Mouse (Mus musculus) spleen, postnatal 4 days (tissue): ENCODE results near the gene Olfr800.

ENCODE experiments used
- DNase-seq, 2 experiments: peaks; one replicate each; pipeline ENCODE4 v3.0.0; 2022; ENCODE audit warnings: low spot score in 2 of 2

Gene Olfr800

DNA sequence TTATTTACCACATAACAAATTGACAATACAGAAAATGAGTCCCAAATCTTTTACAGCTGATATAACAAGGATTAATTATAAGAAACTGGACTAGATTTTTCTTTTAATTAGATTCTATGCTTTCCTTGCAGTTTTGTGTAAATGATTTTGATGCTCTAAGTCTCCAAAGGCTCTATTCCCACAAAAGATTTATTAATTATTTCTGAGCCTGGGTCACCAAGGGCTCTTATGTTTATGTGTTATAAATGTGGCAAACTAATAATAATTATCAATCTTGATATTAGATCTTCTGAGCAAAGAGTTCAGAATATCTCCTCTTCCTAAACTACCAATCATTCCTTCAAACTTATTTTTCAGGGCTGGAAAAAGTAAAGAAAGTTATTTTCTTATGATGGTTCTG, at the start of gene Olfr800:
Gene Olfr800 (plus strand): TSS at position 301 of the 400 bp plus-strand sequence.
- no peak for DNase-seq

DNA sequence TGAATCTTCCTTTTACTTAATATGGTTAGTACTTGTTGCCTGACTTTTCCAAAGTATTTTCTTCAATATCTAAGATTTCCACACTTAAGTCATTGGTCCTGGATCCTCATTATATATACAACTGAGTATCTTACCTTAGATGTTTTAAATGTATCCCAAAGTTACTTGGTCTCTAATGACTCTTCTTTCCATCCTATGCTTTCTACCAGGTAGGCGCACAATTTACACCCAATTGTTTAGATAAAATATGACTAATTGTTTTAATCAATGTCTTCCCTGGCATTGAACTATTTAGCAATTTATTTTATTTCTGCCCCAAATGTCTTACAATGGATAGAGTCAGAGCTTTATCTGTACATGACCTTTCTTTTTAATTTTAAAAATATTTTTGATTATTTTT, 45.0 kb upstream of the Olfr800 start, which contains the start of gene Olfr796:
Gene Olfr796 (minus strand): TSS at position 101 of the 400 bp plus-strand sequence.
- no peak for DNase-seq

DNA sequence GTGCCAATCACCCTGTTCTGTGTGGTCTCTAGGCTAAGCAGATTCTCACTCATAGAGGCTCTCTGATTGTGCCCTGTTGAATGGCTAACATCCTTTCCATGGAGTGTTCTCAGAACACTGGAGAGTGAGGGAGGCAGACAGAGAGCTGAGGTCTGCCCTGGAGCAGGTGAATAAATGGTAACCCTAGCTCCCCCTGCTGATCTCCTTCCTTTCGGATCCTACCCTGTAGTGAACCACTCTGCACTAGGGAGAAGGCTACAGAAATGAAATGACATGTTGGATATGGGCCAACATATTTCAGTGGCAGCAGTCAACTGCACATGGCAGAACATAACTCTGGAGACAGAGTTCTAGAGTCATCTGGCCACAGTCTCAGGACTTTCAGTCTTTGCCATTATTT, 35.8 kb upstream of the Olfr800 start:
- DNase-seq: no peak

DNA sequence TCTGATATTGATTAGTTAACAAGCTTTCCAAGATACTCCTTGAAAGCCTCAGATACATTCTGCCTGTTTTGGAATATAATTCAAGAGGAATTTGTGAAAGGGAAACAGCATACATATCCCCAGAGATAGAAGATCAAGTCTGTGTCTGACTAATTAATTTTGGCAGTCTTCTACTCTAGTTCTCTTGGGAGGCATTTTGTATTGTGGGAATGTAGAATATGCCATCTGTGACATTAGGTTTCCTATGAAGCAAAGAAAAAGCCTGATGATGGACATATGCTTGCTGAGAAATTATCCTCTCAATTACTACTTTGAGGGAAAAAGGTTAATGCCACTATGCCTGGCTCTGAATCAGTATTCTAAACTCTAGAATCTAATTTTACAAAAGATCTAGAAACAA, 34.2 kb upstream of the Olfr800 start:
- no peak for DNase-seq

DNA sequence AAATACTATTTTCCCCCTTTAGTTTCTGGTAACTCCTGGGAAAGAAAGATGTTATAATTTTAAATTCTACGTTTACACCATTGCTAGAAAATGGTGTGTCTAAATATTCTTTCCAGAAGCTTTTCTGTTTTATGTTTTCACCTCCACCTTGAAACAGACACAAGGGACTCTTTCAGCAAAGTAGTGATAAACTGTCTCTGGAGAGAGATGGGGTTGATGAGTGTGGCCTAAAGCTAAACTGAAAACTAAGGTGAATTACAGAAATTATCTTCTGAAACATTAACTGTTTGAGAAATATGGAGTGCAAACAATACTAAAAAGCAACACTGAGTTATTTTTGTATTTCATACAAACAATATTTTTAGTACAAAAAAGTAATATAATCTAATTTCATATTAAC, 29.7 kb upstream of the Olfr800 start, which contains the start of gene Olfr798:
Gene Olfr798 (minus strand): TSS at position 101 of the 400 bp plus-strand sequence.
- no peak for DNase-seq

DNA sequence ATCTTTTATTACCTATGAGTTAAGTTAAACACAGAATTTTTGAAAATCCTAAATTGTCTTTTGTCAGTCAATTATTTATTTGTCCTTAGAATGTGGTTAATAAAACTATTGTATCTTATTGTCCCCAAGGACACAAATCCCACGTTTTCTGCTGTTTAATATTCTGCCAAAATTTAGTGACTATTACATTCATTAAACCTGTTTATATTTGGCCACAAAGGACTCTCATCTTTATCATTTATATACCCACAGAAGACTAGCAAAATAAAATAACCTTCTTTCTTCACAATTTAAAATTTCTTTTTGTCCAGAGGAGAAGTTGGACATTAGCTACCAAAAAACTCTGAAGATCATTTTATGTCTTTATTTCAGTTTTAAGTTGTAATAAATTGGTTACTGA, 20.3 kb upstream of the Olfr800 start, which contains the start of gene Olfr799:
Gene Olfr799 (plus strand): TSS at position 301 of the 400 bp plus-strand sequence.
- DNase-seq: no peak

DNA sequence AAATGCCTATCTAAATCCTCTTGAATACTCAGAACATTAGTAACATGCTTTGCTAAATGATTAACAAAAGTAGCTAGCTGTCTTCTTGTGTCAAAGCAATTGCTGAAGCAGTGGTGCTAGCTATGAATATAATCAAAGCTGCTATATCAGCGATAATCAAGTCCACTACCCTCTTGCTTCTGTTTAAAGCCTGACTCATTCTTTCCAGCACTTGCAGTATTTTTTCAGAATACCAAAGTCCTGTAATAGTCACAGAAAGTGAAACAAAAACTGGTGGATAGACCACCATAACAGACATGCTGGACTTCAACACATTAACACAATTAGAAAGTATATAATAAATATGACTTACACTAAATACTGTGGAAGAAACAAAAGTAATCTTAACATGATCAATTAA, 5.7 kb upstream of the Olfr800 start:
- no peak for DNase-seq

DNA sequence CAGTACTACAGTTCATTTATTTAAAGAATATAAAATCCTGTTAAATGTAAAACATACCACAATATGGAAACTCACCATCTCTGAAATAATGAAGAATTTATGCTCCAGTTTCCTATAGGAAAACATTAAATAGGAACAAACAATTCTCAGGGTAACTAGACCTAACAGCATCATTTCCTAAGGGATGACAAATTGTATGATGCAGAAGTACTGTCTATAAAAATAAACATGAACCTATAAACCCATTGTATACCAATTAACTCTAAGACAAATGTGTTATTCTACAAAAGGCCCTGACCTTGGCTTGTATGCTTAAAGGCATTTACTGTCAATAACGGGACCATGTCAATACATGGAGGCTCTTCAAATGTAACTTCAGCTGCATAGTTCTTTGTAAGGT, 16.3 kb downstream of the Olfr800 start, which contains the start of gene Olfr801:
Gene Olfr801 (minus strand): TSS at position 101 of the 400 bp plus-strand sequence.
- no peak for DNase-seq

DNA sequence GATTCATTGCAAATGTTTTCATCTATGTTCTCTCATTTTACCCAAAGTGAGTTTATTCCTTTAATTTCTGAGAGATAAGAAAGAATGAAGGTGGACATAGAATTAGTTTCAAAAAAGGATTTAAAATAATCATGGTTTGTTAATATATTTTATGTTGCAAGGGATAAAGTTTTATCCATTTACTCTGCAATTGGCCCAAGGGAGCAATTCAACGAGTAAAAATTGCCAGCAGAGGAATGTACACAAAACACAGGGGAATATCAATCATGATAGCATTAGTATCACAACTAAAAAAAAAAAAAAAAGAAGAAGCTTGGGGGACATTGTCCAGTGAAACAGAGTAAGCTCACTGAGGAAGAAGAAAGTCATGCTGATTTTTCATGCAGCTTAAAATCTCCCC, 30.6 kb downstream of the Olfr800 start, which contains the start of gene Olfr802:
Gene Olfr802 (minus strand): TSS at position 101 of the 400 bp plus-strand sequence.
- DNase-seq: no peak

DNA sequence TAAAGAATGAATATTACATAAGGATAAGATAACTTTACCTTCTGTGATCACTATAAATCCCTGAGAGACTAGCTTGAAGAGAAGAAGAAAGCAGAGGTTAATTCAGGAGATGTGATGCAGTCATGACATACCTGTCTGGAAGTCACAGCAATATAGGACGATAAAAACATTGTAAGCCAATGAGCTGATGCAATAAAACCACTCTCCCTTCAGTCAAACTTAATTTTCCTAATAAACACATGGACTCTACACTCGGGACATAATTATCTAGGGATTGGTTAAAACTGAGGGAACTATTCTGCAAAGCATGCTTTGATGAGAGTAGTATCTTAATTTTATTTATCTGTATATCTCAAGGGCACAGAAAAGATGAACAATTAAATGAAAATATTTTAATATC, 36.7 kb downstream of the Olfr800 start, which contains the start of gene Olfr803:
Gene Olfr803 (minus strand): TSS at position 101 of the 400 bp plus-strand sequence.
- DNase-seq: no peak

DNA sequence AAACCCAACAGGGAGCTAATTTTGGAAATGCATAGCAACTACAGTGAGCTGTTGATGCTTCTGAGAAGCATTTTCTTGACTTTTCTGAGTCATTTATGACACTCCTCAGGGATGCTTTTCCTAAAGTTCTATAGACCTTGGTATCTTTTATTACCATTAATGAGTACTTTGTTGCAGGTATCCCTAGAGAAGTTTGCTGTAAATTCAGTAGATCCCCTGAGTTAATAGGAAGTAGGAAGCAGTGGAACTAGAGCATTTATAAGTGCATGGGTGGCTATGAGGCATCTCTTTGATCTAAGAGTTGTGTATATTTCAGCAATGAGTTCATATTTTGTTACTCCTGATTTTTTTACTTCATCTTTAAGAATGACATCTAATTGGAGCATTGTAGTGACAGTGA, 45.4 kb downstream of the Olfr800 start, which contains the start of gene Olfr804:
Gene Olfr804 (plus strand): TSS at position 301 of the 400 bp plus-strand sequence.
- DNase-seq: no peak
